Comparison of ENCODE assay signal across 8 mouse cellular contexts in genomic region chr1:85838056-85838455, GRCm38 (mm10). TPM values are rescaled to one million over a fixed set of nuclear protein-coding genes. Genes with fewer than 3 reads are reported as not detected.
A peak's percentile ranks its signal among the peaks of the same experiment; 100 is the strongest.
DNase-seq lines count a peak whose midpoint lies in the region; ATAC-seq and TF ChIP-seq lines count a peak whose summit lies in the region.
"Had no signal": no experiment of that assay in that cellular context is flagged by ENCODE, and none has a peak within 500 bp of the region (broad histone marks: within the 10 kb centered on the region; RNA-seq: fewer than 3 reads in every experiment).

No protein-coding gene starts in this region.

- 0 out of 2 replicates have a peak, but pooled peaks cover 2% of the 10 kb centered on the region for H3K36me3 ChIP-seq in liver, embryonic 16.5 days (ENCODE audit: control insufficient read depth, insufficient read depth)
- H3K36me3 ChIP-seq in stomach, embryonic 15.5 days: 0 out of 2 replicates have a peak, but pooled peaks cover 6% of the 10 kb centered on the region

- no peaks in the 10 kb centered on the region for H3K27me3 ChIP-seq in liver, embryonic 16.5 days (ENCODE audit: control insufficient read depth, insufficient read depth, low read depth, low read length)
- no peaks in the 10 kb centered on the region for H3K27me3 ChIP-seq in stomach, embryonic 15.5 days (replicated peaks)
- H3K27me3 ChIP-seq: neural tube, embryonic 15.5 days had no signal

- DNase-seq in lung, adult 18-20 months: peak; percentile 54 to 56
- DNase-seq in lung, adult 2 months: no peak
- DNase-seq in ovary, postnatal 10 days (ENCODE audit: low spot score): no peak
- DNase-seq in urinary bladder, postnatal 4 days (ENCODE audit: low spot score in 2 of 2): no peak

- peak; percentile 88 for ATAC-seq in liver, embryonic 16.5 days (ENCODE audit: low read depth)
- peak; percentile 83 for ATAC-seq in stomach, embryonic 15.5 days (ENCODE audit: insufficient read depth, low FRiP score, low read depth)

- TF ChIP-seq CTCF in lung, adult 2 months (IDR thresholded peaks at IDR 0.05; ENCODE audit: insufficient read depth, low read length): no peak
- no peak for TF ChIP-seq CTCF in bone marrow macrophage, adult 2 months (IDR thresholded peaks at IDR 0.05; ENCODE audit: low read depth, low read length)

- H3K4me2 ChIP-seq in liver, embryonic 16.5 days (ENCODE audit: low read depth, low read length): no peak overlapping the region
- H3K4me2 ChIP-seq in stomach, embryonic 15.5 days: no peak overlapping the region
- H3K4me2 ChIP-seq: neural tube, embryonic 15.5 days had no signal

- H3K4me1 ChIP-seq in lung, adult 2 months (ENCODE audit: control insufficient read depth, insufficient read depth, low read length): peaks cover 6% of the 10 kb centered on the region
- peaks cover 49% of the 10 kb centered on the region for H3K4me1 ChIP-seq in bone marrow macrophage, adult 2 months (ENCODE audit: control insufficient read depth, insufficient read depth, low read length)
- peaks cover 18% of the 10 kb centered on the region for H3K4me1 ChIP-seq in liver, embryonic 16.5 days (ENCODE audit: control insufficient read depth, low read depth, low read length)
- peaks cover 6% of the 10 kb centered on the region; the same call in 1 of the 2 replicates for H3K4me1 ChIP-seq in stomach, embryonic 15.5 days
- H3K4me1 ChIP-seq: neural tube, embryonic 15.5 days had no signal

- H3K9me3 ChIP-seq in liver, embryonic 16.5 days (replicated peaks; ENCODE audit: control insufficient read depth, low read length): no peaks in the 10 kb centered on the region
- H3K9me3 ChIP-seq in stomach, embryonic 15.5 days: no peaks in the 10 kb centered on the region
- H3K9me3 ChIP-seq: neural tube, embryonic 15.5 days had no signal

- TF ChIP-seq POLR2A in lung, adult 2 months (IDR thresholded peaks at IDR 0.05; ENCODE audit: borderline replicate concordance, extremely low read depth, low read depth, low read length): no peak
- no peak for TF ChIP-seq POLR2A in bone marrow macrophage, adult 2 months (IDR thresholded peaks at IDR 0.05; ENCODE audit: borderline replicate concordance, low read depth, low read length)

- no peak overlapping the region for H3K9ac ChIP-seq in liver, embryonic 16.5 days (ENCODE audit: low read depth, low read length)
- no peak overlapping the region for H3K9ac ChIP-seq in stomach, embryonic 15.5 days
- H3K9ac ChIP-seq: neural tube, embryonic 15.5 days had no signal

- WGBS in lung, adult 2 months: 11% methylated on average over 4 of the region's 4 CpGs
- WGBS in liver, embryonic 16.5 days (ENCODE audit: insufficient replicate concordance): 31% methylated on average over 4 of the region's 4 CpGs
- 28% methylated on average over 4 of the region's 4 CpGs for WGBS in stomach, embryonic 15.5 days

- peak overlapping the region; percentile 84 for H3K27ac ChIP-seq in bone marrow macrophage, adult 2 months (ENCODE audit: insufficient read depth, low read depth, low read length)
- H3K27ac ChIP-seq in liver, embryonic 16.5 days (ENCODE audit: low read length): peak overlapping the region; percentile 63
- H3K27ac ChIP-seq in stomach, embryonic 15.5 days: 0 out of 2 replicates have a peak overlapping the region, but pooled peaks have one; percentile 40
- H3K27ac ChIP-seq: neural tube, embryonic 15.5 days had no signal

- H3K4me3 ChIP-seq in lung, adult 2 months (replicated peaks; ENCODE audit: extremely low read depth, low read depth, low read length): no peak overlapping the region
- H3K4me3 ChIP-seq in bone marrow macrophage, adult 2 months (ENCODE audit: insufficient read depth, low read length): peak overlapping the region; percentile 27
- no peak overlapping the region for H3K4me3 ChIP-seq in liver, embryonic 16.5 days (ENCODE audit: low read depth, low read length)
- no peak overlapping the region for H3K4me3 ChIP-seq in stomach, embryonic 15.5 days (replicated peaks)
- H3K4me3 ChIP-seq: neural tube, embryonic 15.5 days had no signal

RNA-seq across cellular contexts. Expression of gene Cab39, which starts 44.8 kb away (rescaled TPM):
- polyA plus RNA-seq in lung, adult 2 months (2012; rRNA removed): 43.8 and 48.3 TPM in 2 replicates
- 110 and 119 TPM in 2 replicates for polyA plus RNA-seq in bone marrow macrophage, adult 2 months (2012; ENCODE audit: insufficient read depth, insufficient read length, missing spikeins)
- polyA plus RNA-seq in liver, embryonic 16.5 days (2015; fragmentation: Nextera tagmentation; extraction: Ambion mirVana): 10.1 and 11.2 TPM in 2 replicates
- 30.6 and 31.4 TPM in 2 replicates for polyA plus RNA-seq in stomach, embryonic 15.5 days (2015; fragmentation: Nextera tagmentation; extraction: Ambion mirVana)

RNA-seq across cellular contexts. Expression of gene Itm2c, which starts 56.0 kb away (rescaled TPM):
- 232 and 319 TPM in 2 replicates for polyA plus RNA-seq in lung, adult 2 months (2012; rRNA removed)
- 216 and 219 TPM in 2 replicates for polyA plus RNA-seq in bone marrow macrophage, adult 2 months (2012; ENCODE audit: insufficient read depth, insufficient read length, missing spikeins)
- polyA plus RNA-seq in liver, embryonic 16.5 days (2015; fragmentation: Nextera tagmentation; extraction: Ambion mirVana): 52.3 and 54.7 TPM in 2 replicates
- 165 and 178 TPM in 2 replicates for polyA plus RNA-seq in stomach, embryonic 15.5 days (2015; fragmentation: Nextera tagmentation; extraction: Ambion mirVana)

RNA-seq across cellular contexts. Expression of gene A630001G21Rik, which starts 59.6 kb away (rescaled TPM):
- 3.0 and 3.6 TPM in 2 replicates for polyA plus RNA-seq in lung, adult 2 months (2012; rRNA removed)
- polyA plus RNA-seq in bone marrow macrophage, adult 2 months (2012; ENCODE audit: insufficient read depth, insufficient read length, missing spikeins): 110 and 111 TPM in 2 replicates
- 2.0 and 3.0 TPM in 2 replicates for polyA plus RNA-seq in liver, embryonic 16.5 days (2015; fragmentation: Nextera tagmentation; extraction: Ambion mirVana)
- polyA plus RNA-seq in stomach, embryonic 15.5 days (2015; fragmentation: Nextera tagmentation; extraction: Ambion mirVana): 1.4 and 1.7 TPM in 2 replicates

Comparison
In these comparisons a context has a peak if more than half of its experiments do, and no peak if none do; other contexts are left out.
1. DNase-seq: peak in lung, adult 18-20 months (2 of 2); none in lung, adult 2 months (single experiment), ovary, postnatal 10 days (single experiment) and urinary bladder, postnatal 4 days (0 of 2).
2. RNA of gene A630001G21Rik, which starts 59.6 kb away (polyA plus RNA-seq): 110 to 111 TPM in bone marrow macrophage, adult 2 months; 3.0 to 3.6 TPM in lung, adult 2 months, 2.0 to 3.0 TPM in liver, embryonic 16.5 days and 1.4 to 1.7 TPM in stomach, embryonic 15.5 days; every median in the first group is over 10 times any median in the second.
3. Peak in every context shown above with its lines, with median percentiles within 50 percentile points of each other: H3K27ac ChIP-seq.